Mouse (Mus musculus): ENCODE measurements around the gene Gtf2f1. TPM values are rescaled to one million over a fixed set of nuclear protein-coding genes. Genes with fewer than 3 reads are reported as not detected.
A peak's percentile ranks its signal among the peaks of the same experiment; 100 is the strongest.

Gtf2f1 gene
- polyA plus RNA-seq, 1 experiment = 18.5 TPM

- Histone ChIP-seq H3K4me1 (ENCODE audit: control insufficient read depth, insufficient read depth, insufficient read length) (no peaks in the 10 kb centered on the region; the same call in 1 of the 2 replicates), H3K36me3 (ENCODE audit: control insufficient read depth, insufficient read depth, low read length) (peaks cover 26% of the 10 kb centered on the region), H3K4me3 (ENCODE audit: extremely low read depth, insufficient read depth, insufficient read length) (no peak overlapping the region), H3K27ac (ENCODE audit: insufficient read depth, low read length) (no peak overlapping the region), H3K27me3 (ENCODE audit: control insufficient read depth, insufficient read depth, low read length) (no peaks in the 10 kb centered on the region)
- WGBS = 56% methylated on average over 2 of the region's 2 CpGs
- no peak for TF ChIP-seq POLR2A (IDR thresholded peaks at IDR 0.05; ENCODE audit: low read depth, low read length)
- no peak for TF ChIP-seq CTCF (IDR thresholded peaks at IDR 0.05; ENCODE audit: extremely low read depth, insufficient read depth, insufficient read length, insufficient replicate concordance)
- DNase-seq (ENCODE audit: low read depth in 1 of 2, low spot score in 2 of 2) = no peak
Measured at GRCm38 (mm10) chr17:56996506-56996905, 14.6 kb downstream of the Gtf2f1 start.

GRCm38 (mm10) chr17:56995046-56995445 is 16.0 kb downstream of the Gtf2f1 start:
- Histone ChIP-seq H3K27me3 (ENCODE audit: control insufficient read depth, insufficient read depth, low read length) (no peaks in the 10 kb centered on the region), H3K36me3 (ENCODE audit: control insufficient read depth, insufficient read depth, low read length) (peaks cover 26% of the 10 kb centered on the region), H3K4me3 (ENCODE audit: extremely low read depth, insufficient read depth, insufficient read length) (no peak overlapping the region), H3K4me1 (ENCODE audit: control insufficient read depth, insufficient read depth, insufficient read length) (peaks cover 6% of the 10 kb centered on the region; the same call in 1 of the 2 replicates), H3K27ac (ENCODE audit: insufficient read depth, low read length) (no peak overlapping the region)
- 89% methylated on average over 8 of the region's 8 CpGs for WGBS
- DNase-seq (ENCODE audit: low read depth in 1 of 2, low spot score in 2 of 2) = no peak
- TF ChIP-seq CTCF (IDR thresholded peaks at IDR 0.05; ENCODE audit: extremely low read depth, insufficient read depth, insufficient read length, insufficient replicate concordance) = no peak
- no peak for TF ChIP-seq POLR2A (IDR thresholded peaks at IDR 0.05; ENCODE audit: low read depth, low read length)

GRCm38 (mm10) chr17:56990966-56991365 is 20.1 kb downstream of the Gtf2f1 start:
- 81% methylated on average over 2 of the region's 2 CpGs for WGBS
- DNase-seq (ENCODE audit: low read depth in 1 of 2, low spot score in 2 of 2) = no peak
- H3K27ac ChIP-seq (ENCODE audit: insufficient read depth, low read length) = no peak overlapping the region
- H3K36me3 ChIP-seq (ENCODE audit: control insufficient read depth, insufficient read depth, low read length) = peaks cover 25% of the 10 kb centered on the region
- H3K4me3 ChIP-seq (ENCODE audit: extremely low read depth, insufficient read depth, insufficient read length) = peak overlapping the region; percentile 5; the same call in 1 of the 2 replicates
- TF ChIP-seq POLR2A (IDR thresholded peaks at IDR 0.05; ENCODE audit: low read depth, low read length) (no peak), CTCF (IDR thresholded peaks at IDR 0.05; ENCODE audit: extremely low read depth, insufficient read depth, insufficient read length, insufficient replicate concordance) (no peak)
- peaks cover 6% of the 10 kb centered on the region; the same call in 1 of the 2 replicates for H3K4me1 ChIP-seq (ENCODE audit: control insufficient read depth, insufficient read depth, insufficient read length)
- no peaks in the 10 kb centered on the region for H3K27me3 ChIP-seq (ENCODE audit: control insufficient read depth, insufficient read depth, low read length)

- Histone ChIP-seq H3K27me3 (ENCODE audit: control insufficient read depth, insufficient read depth, low read length) (no peaks in the 10 kb centered on the region), H3K27ac (ENCODE audit: insufficient read depth, low read length) (peak within 1 kb of the TSS; percentile 85), H3K36me3 (ENCODE audit: control insufficient read depth, insufficient read depth, low read length) (peaks cover 19% of the 10 kb centered on the region), H3K4me1 (ENCODE audit: control insufficient read depth, insufficient read depth, insufficient read length) (peaks cover 6% of the 10 kb centered on the region; the same call in 1 of the 2 replicates), H3K4me3 (ENCODE audit: extremely low read depth, insufficient read depth, insufficient read length) (peak within 1 kb of the TSS; percentile 92)
- 1% methylated on average over 52 of the region's 52 CpGs for WGBS
- peak; percentile 94 to 98 for DNase-seq (ENCODE audit: low read depth in 1 of 2, low spot score in 2 of 2)
- no peak for TF ChIP-seq CTCF (IDR thresholded peaks at IDR 0.05; ENCODE audit: extremely low read depth, insufficient read depth, insufficient read length, insufficient replicate concordance)
- peak; percentile 91 for TF ChIP-seq POLR2A (IDR thresholded peaks at IDR 0.05; ENCODE audit: low read depth, low read length)
Measured at GRCm38 (mm10) chr17:56990115-56990746, 20.9 kb downstream of the Gtf2f1 start, which contains the start of gene Clpp. Gene Clpp, plus strand, starts transcription at chr17:56990305.

- Histone ChIP-seq H3K27me3 (ENCODE audit: control insufficient read depth, insufficient read depth, low read length) (no peaks in the 10 kb centered on the region), H3K27ac (ENCODE audit: insufficient read depth, low read length) (peak overlapping the region; percentile 82), H3K4me3 (ENCODE audit: extremely low read depth, insufficient read depth, insufficient read length) (peak overlapping the region; percentile 92), H3K36me3 (ENCODE audit: control insufficient read depth, insufficient read depth, low read length) (peaks cover 17% of the 10 kb centered on the region), H3K4me1 (ENCODE audit: control insufficient read depth, insufficient read depth, insufficient read length) (peaks cover 6% of the 10 kb centered on the region; the same call in 1 of the 2 replicates)
- TF ChIP-seq CTCF (IDR thresholded peaks at IDR 0.05; ENCODE audit: extremely low read depth, insufficient read depth, insufficient read length, insufficient replicate concordance) (no peak), POLR2A (IDR thresholded peaks at IDR 0.05; ENCODE audit: low read depth, low read length) (no peak)
- under 1% methylated on average over 25 of the region's 25 CpGs for WGBS
- DNase-seq (ENCODE audit: low read depth in 1 of 2, low spot score in 2 of 2) = peak in 1 of 2 experiments; percentile 26
Measured at GRCm38 (mm10) chr17:56989467-56990114, 21.5 kb downstream of the Gtf2f1 start.

- Histone ChIP-seq H3K27me3 (ENCODE audit: control insufficient read depth, insufficient read depth, low read length) (no peaks in the 10 kb centered on the region), H3K27ac (ENCODE audit: insufficient read depth, low read length) (no peak overlapping the region), H3K4me1 (ENCODE audit: control insufficient read depth, insufficient read depth, insufficient read length) (peaks cover 6% of the 10 kb centered on the region; the same call in 1 of the 2 replicates), H3K36me3 (ENCODE audit: control insufficient read depth, insufficient read depth, low read length) (peaks cover 14% of the 10 kb centered on the region), H3K4me3 (ENCODE audit: extremely low read depth, insufficient read depth, insufficient read length) (no peak overlapping the region)
- WGBS = 70% methylated on average over 7 of the region's 7 CpGs
- DNase-seq (ENCODE audit: low read depth in 1 of 2, low spot score in 2 of 2) = peak in 1 of 2 experiments; percentile 2
- no peak for TF ChIP-seq CTCF (IDR thresholded peaks at IDR 0.05; ENCODE audit: extremely low read depth, insufficient read depth, insufficient read length, insufficient replicate concordance)
- TF ChIP-seq POLR2A (IDR thresholded peaks at IDR 0.05; ENCODE audit: low read depth, low read length) = no peak
Measured at GRCm38 (mm10) chr17:56988921-56989430, 22.1 kb downstream of the Gtf2f1 start.

Data from spleen, adult 2 months (tissue).